Mouse (Mus musculus) CH12.LX (cell line): ENCODE data around the gene Tma16. TPM values are rescaled to one million over a fixed set of nuclear protein-coding genes. Genes with fewer than 3 reads are reported as not detected.

Source experiments
- DNase-seq: peaks from one replicate; pipeline ENCODE4 v3.0.0-alpha.2; 2013; ENCODE audit errors: extremely low read depth
- H3K27ac ChIP-seq: 2 replicates; pipeline ENCODE4 v1.5.1; 2012; ENCODE audit warnings: low read depth, mild to moderate bottlenecking, control low read depth, moderate library complexity; ENCODE audit not compliant: insufficient read depth
- H3K27me3 ChIP-seq: replicated peaks from 2 replicates; pipeline ENCODE3; 2012; ENCODE audit warnings: inconsistent platforms
- H3K36me3 ChIP-seq, 2 experiments: replicated peaks in 1 of 2; 2 replicates each; pipeline versions ENCODE3 to v1.6.1; 2012; ENCODE audit warnings: inconsistent platforms in 1 of 2, low read length in 1 of 2, mild to moderate bottlenecking in 1 of 2, mixed read lengths in 1 of 2, moderate library complexity in 1 of 2; ENCODE audit not compliant: control insufficient read depth in 1 of 2, insufficient read depth in 1 of 2
- H3K4me1 ChIP-seq, 2 experiments: 2 replicates each; pipeline ENCODE4 v1.6.1; 2012; ENCODE audit warnings: inconsistent platforms in 1 of 2, moderate library complexity in 1 of 2; ENCODE audit not compliant: insufficient read depth in 2 of 2, control insufficient read depth in 1 of 2
- H3K4me2 ChIP-seq: 2 replicates; pipeline ENCODE4 v1.6.1; 2012; ENCODE audit warnings: low read depth, mild to moderate bottlenecking, control low read depth; ENCODE audit not compliant: poor library complexity, insufficient read depth, severe bottlenecking
- H3K4me3 ChIP-seq, 3 experiments: fragments of 150-350 bp in 1 of 3; sonication (generic) in 1 of 3; replicated peaks in 1 of 3; 2 replicates each; pipeline versions ENCODE3 to v1.5.1; 2011 to 2012; ENCODE audit warnings: low read depth in 2 of 3, low read length in 2 of 3, mild to moderate bottlenecking in 2 of 3, moderate library complexity in 2 of 3, control low read depth in 1 of 3, improper control_type of control experiment in 1 of 3, inconsistent platforms in 1 of 3, mixed read lengths in 1 of 3; ENCODE audit not compliant: poor library complexity in 1 of 3
- H3K79me2 ChIP-seq: replicated peaks from 2 replicates; pipeline ENCODE4 v1.6.1; 2012; ENCODE audit warnings: mild to moderate bottlenecking, moderate library complexity; ENCODE audit not compliant: control insufficient read depth, poor library complexity, insufficient read depth, severe bottlenecking; ENCODE audit errors: extremely low read depth
- H3K9ac ChIP-seq: 2 replicates; pipeline ENCODE4 v1.6.1; 2012; ENCODE audit warnings: low read depth, mild to moderate bottlenecking, control low read depth, moderate library complexity; ENCODE audit not compliant: insufficient read depth
- H3K9me3 ChIP-seq: replicated peaks from 2 replicates; pipeline ENCODE3; 2012; ENCODE audit warnings: low read length, inconsistent platforms, mixed read lengths
- BHLHE40 ChIP-seq: IDR thresholded peaks from 2 replicates; pipeline ENCODE4 v1.6.1; 2011; ENCODE audit warnings: mild to moderate bottlenecking, low read depth, low read length, improper control_type of control experiment
- CHD1 ChIP-seq: IDR thresholded peaks from 2 replicates; pipeline ENCODE4 v1.6.1; 2012; ENCODE audit warnings: low read depth, low read length, improper control_type of control experiment, inconsistent platforms
- CHD2 ChIP-seq: IDR thresholded peaks from 2 replicates; pipeline ENCODE4 v1.6.1; 2011; ENCODE audit warnings: low read length, improper control_type of control experiment
- CTCF ChIP-seq, 2 experiments: IDR thresholded peaks in 1 of 2; conservative IDR thresholded peaks in 1 of 2; 2 replicates each; pipeline ENCODE4 v1.5.1; 2011 to 2012; ENCODE audit warnings: low read depth in 2 of 2, low read length in 2 of 2, improper control_type of control experiment in 1 of 2, inconsistent platforms in 1 of 2, mild to moderate bottlenecking in 1 of 2, moderate library complexity in 1 of 2
- ELF1 ChIP-seq: IDR thresholded peaks from 2 replicates; pipeline ENCODE4 v1.6.1; 2014; ENCODE audit warnings: low read depth, mild to moderate bottlenecking, inconsistent platforms, low read length, improper control_type of control experiment
- EP300 ChIP-seq: IDR thresholded peaks from 2 replicates; pipeline ENCODE4 v1.6.1; 2011; ENCODE audit warnings: low read length, improper control_type of control experiment
- ETS1 ChIP-seq: conservative IDR thresholded peaks from 2 replicates; pipeline ENCODE4 v1.6.1; 2012; ENCODE audit warnings: low read depth, mild to moderate bottlenecking, inconsistent platforms, low read length, improper control_type of control experiment, moderate library complexity
- GABPA ChIP-seq: IDR thresholded peaks from 2 replicates; pipeline ENCODE4 v1.6.1; 2012; ENCODE audit warnings: low read depth, low read length, improper control_type of control experiment, inconsistent platforms; ENCODE audit not compliant: insufficient replicate concordance
- HCFC1 ChIP-seq: IDR thresholded peaks from 2 replicates; pipeline ENCODE4 v1.6.1; 2012; ENCODE audit warnings: low read depth, mild to moderate bottlenecking, inconsistent platforms, low read length, improper control_type of control experiment
- IRF4 ChIP-seq: IDR thresholded peaks from 2 replicates; pipeline ENCODE4 v1.6.1; 2014; ENCODE audit warnings: low read depth, mild to moderate bottlenecking, inconsistent platforms, low read length, improper control_type of control experiment
- JUN ChIP-seq: IDR thresholded peaks from 2 replicates; pipeline ENCODE4 v1.6.1; 2011; ENCODE audit warnings: low read depth, mild to moderate bottlenecking, low read length, improper control_type of control experiment, moderate library complexity; ENCODE audit not compliant: insufficient read depth
- JUND ChIP-seq: conservative IDR thresholded peaks from 2 replicates; pipeline ENCODE4 v1.6.1; 2011; ENCODE audit warnings: low read depth, low read length, improper control_type of control experiment
- KAT2A ChIP-seq: IDR thresholded peaks from 2 replicates; pipeline ENCODE4 v1.6.1; 2012; ENCODE audit warnings: low read length, improper control_type of control experiment, inconsistent platforms; ENCODE audit not compliant: insufficient replicate concordance
- MAFK ChIP-seq: IDR thresholded peaks from 2 replicates; pipeline ENCODE4 v1.6.1; 2011; ENCODE audit warnings: low read length, improper control_type of control experiment; ENCODE audit not compliant: insufficient replicate concordance
- MAX ChIP-seq: IDR thresholded peaks from 2 replicates; pipeline ENCODE4 v1.6.1; 2011; ENCODE audit warnings: low read length, improper control_type of control experiment
- MEF2A ChIP-seq: IDR thresholded peaks from 2 replicates; pipeline ENCODE4 v1.6.1; 2014; ENCODE audit warnings: low read depth, mild to moderate bottlenecking, inconsistent platforms, low read length, improper control_type of control experiment, borderline replicate concordance
- MXI1 ChIP-seq: IDR thresholded peaks from 2 replicates; pipeline ENCODE4 v1.6.1; 2011; ENCODE audit warnings: mild to moderate bottlenecking, low read depth, low read length, improper control_type of control experiment
- PAX5 ChIP-seq: IDR thresholded peaks from 2 replicates; pipeline ENCODE4 v1.6.1; 2012; ENCODE audit warnings: low read length, inconsistent platforms, mixed read lengths
- POLR2A ChIP-seq: IDR thresholded peaks from 2 replicates; pipeline ENCODE4 v1.6.1; 2011; ENCODE audit warnings: low read depth, mild to moderate bottlenecking, improper control_type of control experiment, low read length
- RAD21 ChIP-seq: IDR thresholded peaks from 2 replicates; pipeline ENCODE4 v1.6.1; 2011; ENCODE audit warnings: low read depth, mild to moderate bottlenecking, low read length, improper control_type of control experiment, moderate library complexity
- RCOR1 ChIP-seq: conservative IDR thresholded peaks from 2 replicates; pipeline ENCODE4 v1.6.1; 2012; ENCODE audit warnings: low read depth, mild to moderate bottlenecking, inconsistent platforms, low read length, improper control_type of control experiment
- SMC3 ChIP-seq: IDR thresholded peaks from 2 replicates; pipeline ENCODE4 v1.6.1; 2011; ENCODE audit warnings: low read depth, low read length, improper control_type of control experiment
- TCF12 ChIP-seq: IDR thresholded peaks from 2 replicates; pipeline ENCODE4 v1.6.1; 2014; ENCODE audit warnings: low read depth, mild to moderate bottlenecking, inconsistent platforms, low read length, improper control_type of control experiment
- UBTF ChIP-seq: IDR thresholded peaks from 2 replicates; pipeline ENCODE4 v1.6.1; 2012; ENCODE audit warnings: low read depth, mild to moderate bottlenecking, inconsistent platforms, low read length, improper control_type of control experiment, moderate library complexity
- USF1 ChIP-seq: IDR thresholded peaks from 2 replicates; pipeline ENCODE4 v1.6.1; 2014; ENCODE audit warnings: low read depth, mild to moderate bottlenecking, inconsistent platforms, low read length, improper control_type of control experiment
- USF2 ChIP-seq: conservative IDR thresholded peaks from 2 replicates; pipeline ENCODE4 v1.6.1; 2011; ENCODE audit warnings: low read depth, low read length, improper control_type of control experiment
- ZC3H11A ChIP-seq: IDR thresholded peaks from 2 replicates; pipeline ENCODE4 v1.6.1; 2012; ENCODE audit warnings: low read depth, mild to moderate bottlenecking, inconsistent platforms, low read length, improper control_type of control experiment
- ZKSCAN1 ChIP-seq: IDR thresholded peaks from 2 replicates; pipeline ENCODE4 v1.6.1; 2012; ENCODE audit warnings: low read depth, inconsistent platforms, low read length, improper control_type of control experiment, borderline replicate concordance
- ZMIZ1 ChIP-seq: IDR thresholded peaks from 2 replicates; pipeline ENCODE4 v1.6.1; 2012; ENCODE audit warnings: low read depth, mild to moderate bottlenecking, inconsistent platforms, low read length, improper control_type of control experiment
- ZNF384 ChIP-seq: IDR thresholded peaks from 2 replicates; pipeline ENCODE4 v1.6.1; 2012; ENCODE audit warnings: low read depth, low read length, improper control_type of control experiment, inconsistent platforms
- dilution Hi-C: fragments of 300-500 bp; cut with MboI; formaldehyde crosslinking; loops from 2 replicates; pipeline ENCODE4 v1.14.3; 2020; ENCODE audit warnings: low sequenced_read_pairs; ENCODE audit not compliant: extremely low pct_unique_long_range_greater_than_20kb, extremely low pct_ligation_motif_present
- in situ Hi-C: fragments of 300-500 bp; cut with MboI; formaldehyde crosslinking; loops from 3 replicates; pipeline ENCODE4 v1.14.3; 2019; ENCODE audit warnings: low sequenced_read_pairs, low pct_ligation_motif_present, low pct_unique_long_range_greater_than_20kb, mixed read lengths
- polyA plus RNA-seq: library from polyadenylated mRNA; unstranded; fragments of >175 nt; gene quantifications from 2 replicates; pipeline ENCODE4 v1.2.1, GENCODE M21; 2012; ENCODE audit warnings: low read depth; ENCODE audit not compliant: insufficient read length
- total RNA-seq, 2 experiments: library from RNA; depleted of rRNA; stranded (reverse); fragments of 300-350 nt in 1 of 2; fragments of >200 nt in 1 of 2; gene quantifications; 2 replicates each; pipeline ENCODE4 v1.2.3; 2012 to 2014

The Tma16 gene
- total and polyA plus RNA-seq, 3 experiments = 13.7 to 36.5 (median 36.0) TPM

- no peak for TF ChIP-seq MAX
- TF ChIP-seq ZNF384 = no peak
- TF ChIP-seq BHLHE40 = no peak
- no peak for TF ChIP-seq CHD2
- TF ChIP-seq ZC3H11A = peak; percentile 45
- TF ChIP-seq PAX5 = no peak
- peak in 1 of 2 experiments; percentile 76; a peak in 2 of 4 replicates for TF ChIP-seq CTCF (conservative IDR thresholded peaks at IDR 0.05 in 1 of 2, IDR thresholded peaks at IDR 0.05 in 1 of 2; ENCODE audit: low read depth in 2 of 2, low read length in 2 of 2)
- no peak for TF ChIP-seq KAT2A
- TF ChIP-seq MAFK = no peak
- TF ChIP-seq, all 38 proteins: peak for 5
Observed at GRCm38 (mm10) chr8:66441123-66441522, 45.2 kb downstream of the Tma16 start (continued).

- no peak overlapping the region for H3K27ac ChIP-seq
- dilution Hi-C loops = no loop called here
Observed at GRCm38 (mm10) chr8:66438468-66438867, 47.9 kb downstream of the Tma16 start.

GRCm38 (mm10) chr8:66437929-66438328 is 48.4 kb downstream of the Tma16 start:
- Histone ChIP-seq H3K27ac (no peak overlapping the region), H3K4me1 (peaks cover 6 to 25% of the 10 kb centered on the region in 2 experiments), H3K27me3 (no peaks in the 10 kb centered on the region), H3K79me2 (no peaks in the 10 kb centered on the region), H3K36me3 (no peaks in the 10 kb centered on the region), H3K9ac (no peak overlapping the region), H3K4me2 (peak overlapping the region; percentile 91), H3K4me3 (no peak overlapping the region), H3K9me3 (no peaks in the 10 kb centered on the region)
- DNase-seq = peak; percentile 40
- in situ Hi-C loops = loop anchor here (5.0 to 25.0 kb wide), 2 partner anchors 116 to 1276 kb away; no protein-coding TSS in a partner anchor
- dilution Hi-C loops = no loop called here
- TF ChIP-seq ETS1 = no peak
- peak; percentile 56; the same call in 1 of the 2 replicates for TF ChIP-seq MEF2A
- no peak for TF ChIP-seq KAT2A
- no peak for TF ChIP-seq UBTF
- TF ChIP-seq RAD21 = no peak
- TF ChIP-seq ZMIZ1 = no peak
- TF ChIP-seq EP300 = peak; percentile 64; the same call in 1 of the 2 replicates
- no peak for TF ChIP-seq PAX5
- no peak for TF ChIP-seq POLR2A
- no peak for TF ChIP-seq HCFC1
- peak; percentile 39; the same call in 1 of the 2 replicates for TF ChIP-seq ELF1
- TF ChIP-seq USF2 = no peak
- TF ChIP-seq JUND = no peak
- TF ChIP-seq MAFK = no peak
- TF ChIP-seq MAX = no peak
- no peak for TF ChIP-seq SMC3
- TF ChIP-seq GABPA = no peak
- no peak for TF ChIP-seq CHD1
- TF ChIP-seq CTCF (conservative IDR thresholded peaks at IDR 0.05 in 1 of 2, IDR thresholded peaks at IDR 0.05 in 1 of 2; ENCODE audit: low read depth in 2 of 2, low read length in 2 of 2) = no peak
- TF ChIP-seq USF1 = no peak
- no peak for TF ChIP-seq MXI1

More at GRCm38 (mm10) chr8:66438468-66438867, 47.9 kb downstream of the Tma16 start:
- H3K9ac ChIP-seq = 0 out of 2 replicates have a peak overlapping the region, but pooled peaks have one; percentile 6
- in situ Hi-C loops = loop anchor here (5.0 to 25.0 kb wide), 2 partner anchors 116 to 1276 kb away; no protein-coding TSS in a partner anchor
- peak overlapping the region in 1 of 3 experiments; percentile 11 for H3K4me3 ChIP-seq
- no peaks in the 10 kb centered on the region for H3K36me3 ChIP-seq
- H3K27me3 ChIP-seq = no peaks in the 10 kb centered on the region
- H3K4me1 ChIP-seq = peaks cover 6 to 28% of the 10 kb centered on the region in 2 experiments
- DNase-seq = peak; percentile 24
- no peaks in the 10 kb centered on the region for H3K9me3 ChIP-seq
- peak overlapping the region; percentile 59 for H3K4me2 ChIP-seq
- TF ChIP-seq EP300 = peak; percentile 79
- TF ChIP-seq GABPA = no peak
- TF ChIP-seq IRF4 = peak; percentile 90
- 0 out of 2 replicates have a peak, but pooled peaks have one; percentile 42 for TF ChIP-seq JUND
- peak; percentile 37; the same call in 1 of the 2 replicates for TF ChIP-seq CHD2
- no peak for TF ChIP-seq HCFC1
- peak; percentile 81 for TF ChIP-seq RCOR1
- peak; percentile 39; the same call in 1 of the 2 replicates for TF ChIP-seq JUN
- no peak for TF ChIP-seq ZKSCAN1
- TF ChIP-seq ETS1 = peak; percentile 51; the same call in 1 of the 2 replicates
- TF ChIP-seq TCF12 = peak; percentile 49; the same call in 1 of the 2 replicates
- no peak for TF ChIP-seq MXI1
- no peak for TF ChIP-seq MAX
- TF ChIP-seq, all 38 proteins: peak for 8
- no peaks in the 10 kb centered on the region for H3K79me2 ChIP-seq
